Mouse (Mus musculus) telencephalon, adult 2 months (tissue): ENCODE results near the gene Tectb.
"Not testable (repeated sequence)": the region's sequence is repeated elsewhere in the genome, so short reads cannot be mapped to it uniquely, and the experiment has no call there.

ENCODE experiments used
- DNase-seq: peaks from one replicate; pipeline ENCODE4 v3.0.0-alpha.2; 2011; ENCODE audit warnings: low read depth, low spot score

Tectb gene

DNA sequence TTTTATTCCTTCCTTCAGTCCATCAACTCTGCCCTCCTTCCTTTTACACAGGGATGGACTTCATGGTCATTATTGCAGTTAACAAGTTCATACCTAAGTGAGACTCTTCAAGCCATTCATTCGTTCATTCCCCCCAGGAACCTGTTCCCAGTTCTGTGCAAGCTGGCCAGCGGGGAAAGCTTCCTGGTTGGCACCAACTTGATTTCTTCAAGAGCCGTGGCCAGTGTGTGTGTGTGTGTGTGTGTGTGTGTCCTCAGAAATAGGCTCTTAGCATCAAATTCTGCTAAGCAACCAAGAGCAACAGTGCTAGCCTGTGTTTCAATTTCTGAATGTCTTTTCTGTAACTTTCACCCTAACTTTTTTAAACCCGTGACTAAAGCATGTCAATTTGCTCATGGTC, 14.6 kb upstream of the Tectb start:
- DNase-seq: no peak

DNA sequence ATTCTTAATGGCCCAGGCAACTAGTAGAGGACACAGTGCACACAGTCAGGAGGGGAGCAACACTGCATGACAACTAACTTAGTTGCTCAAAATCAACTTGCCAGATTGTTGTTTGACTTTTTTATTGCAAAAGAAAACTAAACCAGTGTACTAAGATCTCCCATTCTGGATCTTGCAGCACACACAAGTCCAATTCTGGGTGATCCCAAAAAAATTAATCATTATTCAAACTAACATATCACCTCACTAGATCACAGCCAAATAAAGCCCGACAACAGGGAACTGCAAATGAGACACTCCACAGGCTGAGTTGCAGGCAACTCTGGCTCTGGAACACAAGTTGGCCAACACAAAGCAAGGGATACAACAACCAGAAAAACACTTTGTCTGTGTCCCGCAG, 13.8 kb upstream of the Tectb start:
- DNase-seq: no peak

DNA sequence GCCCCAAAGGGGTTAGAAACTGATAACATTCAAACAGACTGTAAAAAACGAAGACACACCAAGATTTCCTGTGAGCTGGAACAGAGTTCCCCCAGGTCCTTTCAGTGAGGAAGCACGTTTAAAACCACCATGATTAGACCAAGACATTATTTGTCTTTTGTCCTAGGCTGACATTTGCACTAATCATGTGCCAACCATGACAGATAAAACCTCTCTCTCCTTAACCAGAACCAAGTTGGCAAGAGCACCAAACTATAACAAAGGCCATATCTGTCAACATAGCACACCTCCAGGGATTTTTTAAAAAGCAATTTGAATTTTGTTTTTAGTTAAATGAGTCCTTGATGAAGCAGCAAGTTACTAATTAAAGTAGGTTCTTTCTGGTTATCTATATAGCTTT, 12.8 kb upstream of the Tectb start:
- DNase-seq: no peak

DNA sequence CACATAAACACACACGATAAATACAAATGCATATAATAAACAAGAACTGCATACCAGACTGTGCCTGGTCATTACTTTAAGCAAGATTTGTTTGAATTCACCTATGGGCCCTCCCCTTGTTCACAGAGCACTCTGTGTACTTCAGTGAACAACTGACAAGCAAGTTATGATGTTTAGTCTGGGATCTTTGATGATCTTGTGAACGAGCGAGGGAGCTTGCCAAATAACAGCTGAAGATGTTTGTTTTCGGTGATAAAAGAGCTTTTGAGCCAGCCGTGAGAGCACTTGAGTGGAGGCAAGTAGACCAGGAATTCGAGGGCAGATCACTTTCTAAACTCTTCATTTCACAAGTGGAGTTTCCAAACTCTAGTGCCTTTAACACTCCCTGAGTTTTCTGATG, 12.2 kb upstream of the Tectb start:
- DNase-seq: no peak

DNA sequence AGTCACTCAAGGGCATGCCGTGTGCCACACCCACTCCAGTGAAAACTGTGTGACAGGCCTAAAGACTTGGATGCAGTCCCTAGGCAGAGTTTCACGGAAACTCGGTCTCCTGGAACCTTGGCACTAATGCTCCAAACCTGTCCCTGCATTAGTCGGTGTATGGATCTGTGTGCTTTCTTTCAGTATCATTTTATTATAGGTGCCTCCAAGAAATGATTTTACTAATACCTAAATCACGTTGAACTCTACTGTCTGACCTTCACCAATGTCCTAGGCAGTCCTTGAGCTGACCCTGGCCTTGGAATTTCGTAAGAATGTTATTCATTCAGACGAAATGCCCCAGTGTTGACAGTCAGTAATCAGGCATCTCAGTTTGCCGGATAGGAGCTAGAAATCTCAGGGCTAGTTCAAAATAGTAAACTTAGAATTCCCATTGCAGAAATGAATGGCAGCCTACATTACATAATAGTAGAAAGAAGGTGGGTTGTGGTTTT, 11.2 kb upstream of the Tectb start:
- not testable (repeated sequence) for DNase-seq

DNA sequence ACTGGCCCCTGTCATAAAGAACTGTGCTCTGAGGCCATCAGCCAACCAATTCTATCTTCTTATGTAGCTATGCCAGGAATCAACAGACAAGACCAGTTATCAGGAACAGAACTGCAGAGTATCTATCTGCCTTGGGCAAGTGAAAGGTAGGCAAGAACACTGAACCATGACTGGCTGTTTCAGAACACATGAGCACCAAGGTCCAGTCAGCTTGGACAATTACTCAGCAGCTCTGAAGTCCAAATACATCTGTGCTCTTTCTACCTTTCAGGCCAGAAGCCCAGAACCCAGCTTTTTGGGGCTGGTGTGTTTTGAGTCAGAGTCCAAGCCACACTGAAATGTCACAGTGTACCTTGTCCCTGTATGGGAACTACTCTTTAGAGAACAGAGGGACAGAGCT, 10.1 kb upstream of the Tectb start:
- no peak for DNase-seq

DNA sequence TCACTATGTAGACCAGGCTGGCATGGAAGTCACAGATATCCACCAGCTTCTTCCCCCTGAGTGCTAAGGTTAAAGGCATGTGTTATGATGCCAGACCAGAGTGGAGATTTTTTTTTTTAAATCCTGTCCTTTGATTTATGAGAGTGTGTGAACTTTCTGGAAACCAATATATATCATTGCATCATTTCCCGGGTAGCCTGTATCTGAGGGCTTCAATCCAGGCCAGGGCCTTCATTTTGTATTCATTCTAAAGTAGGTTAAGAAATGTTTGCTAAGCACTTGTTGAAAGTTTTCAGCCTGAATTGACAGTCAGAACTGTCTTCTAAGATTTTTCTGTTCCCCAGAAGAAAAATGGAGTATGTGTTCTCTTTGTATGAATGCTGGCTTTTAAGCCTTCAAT, 8.9 kb upstream of the Tectb start:
- no peak for DNase-seq

DNA sequence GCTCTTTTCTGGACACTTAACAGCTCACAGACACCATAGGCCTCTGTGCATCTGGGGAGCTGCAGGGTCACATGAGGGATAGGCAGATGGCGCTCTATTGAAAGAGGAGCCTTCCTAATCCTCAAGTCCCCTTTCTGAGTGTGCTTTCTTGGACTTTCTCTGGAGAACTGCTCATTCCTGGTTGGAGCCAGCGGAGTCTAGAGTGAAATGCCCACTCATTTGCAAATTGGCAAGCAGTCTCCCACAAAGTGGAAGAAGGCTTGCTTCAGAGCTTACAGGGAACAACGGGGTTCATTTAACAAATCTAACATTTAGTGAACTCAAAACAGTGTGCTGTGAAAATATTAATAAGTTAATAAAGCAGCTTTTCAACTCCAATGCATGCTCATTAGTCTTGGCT, 3.4 kb upstream of the Tectb start:
- no peak for DNase-seq

DNA sequence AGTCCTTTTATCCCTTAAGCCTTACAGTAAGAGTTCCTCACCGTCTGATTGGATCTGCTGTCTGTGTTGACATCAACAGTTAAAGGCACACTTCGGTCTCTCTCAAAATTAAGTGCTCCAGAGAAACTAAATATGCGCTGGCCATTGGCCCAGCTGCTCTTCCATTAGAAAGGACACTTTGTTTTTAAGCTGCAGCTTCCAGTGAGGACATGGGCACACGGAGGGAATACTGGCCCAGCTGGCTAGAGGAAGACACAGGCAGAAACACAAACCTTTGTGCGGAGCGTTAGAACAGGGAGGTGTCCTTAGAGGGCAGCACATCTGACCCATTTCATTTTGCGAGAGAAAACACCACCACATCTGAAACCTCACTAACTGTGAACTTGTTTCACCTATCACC, 3.9 kb downstream of the Tectb start:
- DNase-seq: no peak

DNA sequence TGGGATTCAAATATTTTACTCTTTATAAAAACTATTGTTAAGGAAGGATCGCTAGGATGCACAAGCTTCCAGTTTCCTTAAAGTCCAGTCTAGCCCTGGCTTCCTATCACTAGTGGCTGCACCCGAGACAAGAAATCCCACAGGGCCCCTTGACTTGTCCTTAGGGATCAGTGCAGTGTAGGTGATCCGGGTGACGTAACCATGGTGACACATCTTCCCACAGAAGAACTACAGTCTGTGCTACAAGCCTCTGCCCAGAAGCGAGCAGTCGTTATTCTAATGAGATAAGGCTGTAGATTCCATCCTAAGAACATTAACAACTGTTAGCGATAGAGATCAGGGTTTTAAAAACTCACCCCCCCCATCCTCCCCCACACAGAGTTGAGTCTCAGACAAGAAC, 4.5 kb downstream of the Tectb start:
- no peak for DNase-seq

DNA sequence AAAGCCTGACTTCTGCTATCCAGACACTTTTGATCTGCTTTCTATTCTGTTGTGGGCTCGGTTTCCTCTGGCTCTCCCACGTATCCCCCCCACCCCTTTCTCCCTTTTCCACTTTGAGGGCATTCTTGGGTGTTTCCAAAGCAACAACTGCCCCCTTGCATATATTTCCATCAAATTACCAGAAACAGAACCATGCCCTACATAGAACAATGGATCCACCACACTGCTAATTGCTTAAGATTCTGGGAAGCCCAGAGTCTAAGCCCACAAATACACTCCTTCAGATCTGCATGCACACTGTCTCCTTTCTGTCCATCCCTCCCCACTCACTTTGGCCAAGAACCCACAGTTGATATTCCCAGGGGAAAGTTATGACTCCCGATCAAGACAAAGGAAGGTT, 5.1 kb downstream of the Tectb start:
- DNase-seq: no peak

DNA sequence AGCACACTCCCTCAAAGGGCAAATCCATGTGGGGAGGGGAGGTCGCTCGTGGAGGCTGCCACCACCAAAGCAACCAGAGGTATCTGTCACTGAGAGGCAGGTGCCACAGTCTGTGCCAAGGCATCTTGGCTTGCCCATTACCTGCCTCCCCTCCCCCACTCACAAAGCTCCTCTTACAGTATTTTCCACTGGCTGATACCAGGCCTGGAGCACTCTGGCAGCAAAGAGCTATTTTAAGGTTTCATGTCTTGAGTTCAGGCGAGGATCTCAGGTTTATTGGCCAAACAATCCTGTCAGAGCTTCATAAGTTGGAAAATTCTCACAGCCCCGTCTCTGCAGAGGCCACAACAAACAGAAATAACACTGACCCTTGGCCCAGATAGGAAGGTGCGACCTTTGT, 9.5 kb downstream of the Tectb start:
- DNase-seq: no peak

DNA sequence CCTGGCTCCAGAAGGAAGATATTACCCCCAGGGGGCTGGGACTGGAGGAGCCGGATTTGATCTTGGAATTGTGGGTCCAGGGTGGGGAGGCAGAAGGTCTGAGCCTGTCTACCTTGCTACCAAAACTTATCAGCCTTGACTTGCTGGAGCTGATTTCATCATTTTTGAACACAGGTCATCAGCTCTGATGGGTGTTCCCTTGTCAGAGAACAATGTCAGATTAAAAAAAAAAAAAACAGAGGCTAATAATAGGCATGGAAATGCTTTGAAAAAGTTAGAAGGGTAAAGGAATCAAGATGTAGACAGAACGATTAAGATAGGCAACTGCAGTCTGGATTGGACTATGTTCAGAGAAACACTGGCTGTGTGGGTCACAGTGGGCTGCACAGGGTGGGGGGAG, 11.1 kb downstream of the Tectb start:
- DNase-seq: no peak

DNA sequence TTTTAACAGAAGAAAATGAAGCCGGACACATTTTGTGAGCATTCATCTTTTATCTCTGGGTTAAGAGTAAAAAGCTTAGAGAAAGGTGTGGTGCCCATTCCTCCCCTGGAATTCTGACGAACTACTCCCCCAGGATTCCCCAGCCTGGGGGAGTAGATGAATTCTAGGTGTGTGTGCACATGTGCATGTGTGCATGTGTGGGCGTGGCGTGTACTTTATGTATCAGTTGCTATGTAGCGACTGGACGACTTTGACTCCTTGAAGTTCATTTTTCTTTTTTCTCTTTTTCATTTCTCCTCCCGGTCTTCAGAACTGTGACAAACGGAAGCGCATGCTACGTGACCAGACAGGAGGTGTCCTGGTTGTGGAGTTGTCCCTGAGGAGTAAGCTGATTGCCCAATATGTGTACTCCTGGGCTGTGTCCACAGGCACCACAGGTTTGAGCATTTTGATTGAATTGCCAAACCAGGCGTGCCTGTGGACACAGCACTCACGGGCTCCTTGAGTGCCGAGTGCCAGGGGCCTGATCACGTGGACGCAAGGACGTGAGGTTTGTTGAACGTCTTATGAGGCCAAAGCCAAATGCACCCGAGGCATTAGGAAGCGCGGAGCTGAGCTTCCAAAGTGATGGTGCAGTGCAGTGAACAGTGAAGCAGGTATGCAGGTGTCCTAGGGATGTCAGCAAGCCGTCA, 11.9 kb downstream of the Tectb start:
- no peak for DNase-seq

DNA sequence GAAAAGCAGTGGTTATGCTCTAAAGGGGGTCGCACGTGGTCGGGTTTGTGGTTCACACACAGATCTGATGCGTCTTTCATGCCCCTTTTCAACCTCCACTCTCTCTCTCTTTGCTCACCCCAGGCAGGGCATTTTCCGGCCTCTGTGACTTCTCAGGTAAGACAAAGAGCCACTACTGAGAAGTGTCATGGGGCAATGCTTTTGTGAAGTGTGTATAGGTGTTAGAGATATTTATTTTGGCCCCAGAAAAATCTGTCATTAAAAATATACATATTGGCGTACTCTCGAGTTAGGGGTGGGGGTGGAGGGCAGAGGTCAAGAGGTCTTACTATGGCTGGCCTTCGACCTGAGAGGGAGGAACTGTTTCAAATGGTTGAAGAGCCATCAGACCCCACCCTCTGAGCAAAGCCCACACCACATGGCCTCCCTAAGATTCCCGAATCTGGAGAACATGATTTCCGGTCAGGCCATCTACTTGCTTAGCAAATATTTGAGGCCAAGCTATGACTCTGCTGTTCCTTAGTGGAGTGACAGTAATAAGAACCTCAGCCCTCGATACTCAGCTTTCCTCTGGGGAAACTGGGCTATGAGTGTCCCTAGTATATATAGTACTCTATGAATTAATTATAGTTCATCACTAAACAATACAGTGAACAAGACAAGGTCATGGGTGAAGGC, 13.3 kb downstream of the Tectb start:
- no peak for DNase-seq

DNA sequence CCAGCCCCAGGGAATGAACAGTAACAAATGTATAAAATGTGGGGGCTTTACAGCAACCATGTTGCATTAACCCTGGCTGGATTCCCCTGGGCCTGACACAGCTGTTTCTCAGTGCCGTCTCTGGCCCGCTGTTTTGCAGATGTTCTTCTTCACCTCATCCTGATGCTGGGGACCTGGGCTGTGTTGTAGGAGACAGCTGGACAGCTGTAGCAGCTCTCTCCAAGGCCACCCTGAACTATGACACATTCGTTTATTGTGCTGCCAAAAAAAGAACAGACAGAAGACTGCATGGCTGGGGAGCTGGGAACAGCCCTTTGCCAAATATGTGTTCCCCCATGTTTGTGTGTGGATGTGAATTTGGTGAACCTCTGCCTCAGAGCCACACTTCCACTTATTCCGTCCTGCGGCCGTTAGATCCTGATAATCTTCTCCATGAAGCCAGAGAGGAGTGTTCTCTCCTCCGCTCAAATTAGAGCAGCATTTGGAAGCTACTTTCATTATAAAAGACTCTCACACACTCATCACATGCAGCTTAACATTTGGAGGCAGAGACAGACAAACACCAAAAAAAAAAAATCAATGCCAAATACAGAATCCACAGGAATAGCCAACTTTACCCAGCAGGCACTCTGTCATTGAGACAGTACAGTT, 14.1 kb downstream of the Tectb start:
- no peak for DNase-seq

DNA sequence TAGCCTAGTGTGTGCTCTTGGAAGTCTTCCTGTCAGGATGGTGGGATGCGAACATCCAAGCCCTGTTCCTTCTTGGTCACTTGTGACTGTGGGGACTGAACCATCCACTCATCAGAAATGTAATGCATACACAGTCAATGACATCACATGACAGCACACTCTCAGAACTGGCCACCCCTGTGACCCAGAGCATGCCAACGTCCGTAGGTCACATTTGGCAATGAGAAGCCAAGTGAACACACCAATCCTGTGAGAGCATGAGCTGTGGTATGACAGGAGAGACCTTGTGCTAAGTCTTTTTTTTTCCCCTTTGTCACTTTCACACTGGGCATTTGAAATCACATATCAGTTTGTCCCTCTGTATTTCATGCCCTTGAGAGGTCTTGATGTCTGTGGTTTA, 15.0 kb downstream of the Tectb start:
- no peak for DNase-seq

DNA sequence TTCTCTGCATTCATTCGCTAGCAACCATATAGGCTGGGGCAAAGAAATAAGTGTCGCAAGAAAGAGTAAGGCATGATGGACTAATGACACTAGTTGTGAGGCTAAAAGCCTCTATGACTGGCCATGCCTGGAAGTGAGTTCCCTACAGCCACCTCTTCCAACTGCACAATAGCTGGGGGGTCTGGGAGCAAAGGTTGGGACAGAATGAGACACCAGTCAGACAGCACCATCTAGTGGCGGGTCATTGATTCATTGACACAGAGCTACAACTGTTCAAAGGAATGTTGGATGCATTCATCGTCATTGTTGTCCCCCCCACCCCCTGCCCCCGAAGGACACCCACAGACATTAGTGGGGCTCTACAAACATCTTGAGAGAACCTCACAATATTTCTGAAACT, 17.8 kb downstream of the Tectb start:
- DNase-seq: no peak

DNA sequence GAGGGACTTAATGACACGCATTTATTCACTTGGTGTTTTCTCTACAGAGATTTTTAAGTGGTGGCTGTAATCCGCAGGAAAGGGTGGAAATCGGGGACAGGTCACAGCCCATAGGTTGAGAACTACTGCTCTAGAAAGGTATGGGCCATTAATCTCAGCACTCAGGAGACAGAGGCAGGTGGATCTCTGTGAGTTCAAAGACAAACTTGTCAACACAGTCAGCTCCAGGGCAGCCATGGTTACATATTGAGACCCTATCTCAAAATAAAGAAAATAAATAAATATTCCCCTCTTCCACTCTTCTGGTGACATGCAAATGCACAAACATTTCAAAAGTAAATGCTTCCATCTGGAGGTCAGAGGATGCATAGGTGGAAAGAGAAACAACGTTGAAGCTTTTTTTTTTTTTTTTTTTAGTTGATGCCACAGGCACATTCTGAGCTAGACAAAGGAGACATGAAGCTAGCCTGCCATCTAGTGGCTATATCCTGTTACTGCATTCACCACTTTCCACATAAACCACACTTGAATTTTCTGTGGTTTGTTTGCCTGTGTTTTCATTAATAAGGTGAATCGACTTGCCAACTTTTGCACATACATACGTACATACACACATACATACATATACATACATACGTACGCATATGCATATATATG, 26.1 kb downstream of the Tectb start:
- DNase-seq: no peak

DNA sequence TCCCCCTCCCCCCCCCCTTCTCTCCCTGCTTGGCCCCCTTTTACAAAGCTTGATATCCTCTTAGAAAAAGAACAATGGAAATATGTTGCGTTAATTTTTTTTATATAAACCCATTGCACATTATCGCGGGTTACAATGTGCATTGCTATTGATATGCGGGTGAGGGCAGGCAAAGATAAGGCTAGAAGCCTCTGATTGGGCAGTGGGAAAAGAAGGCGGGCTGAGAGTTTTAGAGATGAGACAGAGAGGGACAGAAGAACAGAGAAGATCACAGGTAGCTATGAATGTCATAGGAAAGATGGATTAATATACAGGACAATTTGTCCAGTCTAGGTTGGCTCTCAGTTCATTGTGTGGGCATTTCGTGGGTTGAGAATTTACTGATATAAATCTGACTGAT, 26.7 kb downstream of the Tectb start:
- no peak for DNase-seq

DNA sequence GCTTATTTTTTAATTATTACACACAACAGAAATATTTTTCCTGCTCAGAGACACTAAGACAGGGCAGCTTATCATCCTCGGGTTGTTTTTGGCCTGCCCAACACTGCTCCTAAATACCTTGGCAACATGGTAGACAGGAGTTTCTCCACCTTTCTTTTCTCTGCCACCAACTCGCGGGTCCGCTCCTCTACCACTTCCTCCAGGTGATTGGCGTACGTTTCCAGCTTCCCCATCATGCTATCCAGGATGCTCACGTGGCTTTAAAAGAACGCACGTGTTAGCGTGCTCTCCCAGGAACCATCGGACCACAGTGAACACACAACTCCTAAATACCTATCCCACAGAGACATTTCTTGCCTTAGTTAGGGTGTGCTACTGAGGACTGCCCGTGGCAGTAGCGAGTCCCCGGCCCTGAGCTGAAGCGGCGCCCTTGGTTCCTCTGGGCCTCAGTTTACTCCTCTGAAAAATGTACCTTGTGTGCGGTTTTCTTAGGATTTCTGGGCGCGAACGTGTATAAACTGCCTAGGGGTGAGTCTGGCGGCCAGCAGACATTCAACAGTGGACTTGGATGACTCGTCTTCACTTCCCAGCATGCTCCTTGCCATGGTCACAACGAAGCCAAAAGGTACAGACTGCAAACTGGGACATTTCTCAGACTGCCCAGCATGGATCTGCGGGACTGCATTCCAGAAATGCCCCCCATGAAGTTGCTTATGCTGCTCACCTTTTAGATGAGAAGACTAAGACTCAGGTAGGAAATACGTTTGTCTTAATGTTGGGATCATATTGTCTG, 27.4 kb downstream of the Tectb start:
- no peak for DNase-seq

DNA sequence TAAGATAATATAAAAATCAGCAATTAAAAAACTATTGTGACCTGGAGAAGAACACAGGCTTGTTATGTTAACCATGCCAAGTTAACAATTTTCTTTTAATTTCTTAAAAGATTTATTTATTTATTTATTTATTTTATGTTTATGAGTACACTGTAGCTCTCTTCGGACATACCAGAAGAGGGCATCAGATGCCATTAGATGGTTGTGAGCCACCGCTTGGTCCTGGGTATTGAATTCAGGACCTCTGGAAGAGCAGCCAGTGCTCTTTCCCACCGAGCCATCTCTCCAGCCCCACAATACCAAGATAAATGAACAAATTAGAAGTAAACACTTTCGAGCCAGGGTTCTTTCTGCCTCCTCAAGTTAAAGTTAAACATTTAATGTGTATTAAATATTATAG, 28.1 kb downstream of the Tectb start:
- DNase-seq: no peak
